Mouse (Mus musculus) heart, embryonic 14.5 days (tissue): Measurements from ENCODE around the gene Sdf4. TPM values are rescaled to one million over a fixed set of nuclear protein-coding genes. Genes with fewer than 3 reads are reported as not detected.

Experiments
- ATAC-seq: fragments of 200-750 bp; cut with Nextera tagmentation; 2 replicates; pipeline ENCODE4 v1.8.0; 2017; ENCODE audit warnings: low read depth, moderate TSS enrichment; ENCODE audit not compliant: insufficient number of reproducible peaks, insufficient read depth, low FRiP score
- H3K27ac ChIP-seq, 2 experiments: fragments of 200-500 bp in 1 of 2; fragments of 300-500 bp in 1 of 2; sonication (generic) in 1 of 2; replicated peaks in 1 of 2; 2 replicates each; pipeline ENCODE4 v1.5.1; 2012 to 2014; ENCODE audit warnings: low read depth in 2 of 2, low read length in 2 of 2, control low read depth in 1 of 2, mild to moderate bottlenecking in 1 of 2, mixed read lengths in 1 of 2; ENCODE audit not compliant: control insufficient read depth in 1 of 2, insufficient read depth in 1 of 2
- H3K27me3 ChIP-seq: fragments of 300-500 bp; sonication (generic); 2 replicates; pipeline ENCODE4 v1.6.1; 2014; ENCODE audit warnings: mild to moderate bottlenecking, low read length, control low read depth; ENCODE audit not compliant: control insufficient read depth, insufficient read depth
- H3K36me3 ChIP-seq: fragments of 300-500 bp; sonication (generic); 2 replicates; pipeline ENCODE4 v1.6.1; 2014; ENCODE audit warnings: mild to moderate bottlenecking, control low read depth, low read length, mixed read lengths; ENCODE audit not compliant: control insufficient read depth, insufficient read depth
- H3K4me1 ChIP-seq, 2 experiments: fragments of 200-500 bp in 1 of 2; fragments of 300-500 bp in 1 of 2; sonication (generic) in 1 of 2; 2 replicates each; pipeline ENCODE4 v1.6.1; 2012 to 2014; ENCODE audit warnings: low read length in 2 of 2, control low read depth in 1 of 2, mixed read lengths in 1 of 2; ENCODE audit not compliant: control insufficient read depth in 2 of 2, insufficient read depth in 2 of 2
- H3K4me2 ChIP-seq: fragments of 300-500 bp; sonication (generic); 2 replicates; pipeline ENCODE4 v1.6.1; 2014; ENCODE audit warnings: mild to moderate bottlenecking, low read length
- H3K4me3 ChIP-seq, 2 experiments: fragments of 200-500 bp in 1 of 2; fragments of 300-500 bp in 1 of 2; sonication (generic) in 1 of 2; 2 replicates each; pipeline ENCODE4 v1.5.1; 2012 to 2014; ENCODE audit warnings: low read length in 2 of 2, mild to moderate bottlenecking in 2 of 2, control low read depth in 1 of 2, low read depth in 1 of 2, moderate library complexity in 1 of 2; ENCODE audit not compliant: control insufficient read depth in 1 of 2, insufficient read depth in 1 of 2
- H3K9ac ChIP-seq: fragments of 300-500 bp; sonication (generic); 2 replicates; pipeline ENCODE4 v1.6.1; 2014; ENCODE audit warnings: mild to moderate bottlenecking, low read length
- H3K9me3 ChIP-seq: fragments of 300-500 bp; sonication (generic); 2 replicates; pipeline ENCODE4 v1.6.1; 2016; ENCODE audit warnings: low read length, control low read depth; ENCODE audit not compliant: control insufficient read depth
- WGBS: fragments of 180-500 bp; shearing (Covaris S2); extraction: QIAGEN DNeasy Blood & Tissue Kit; methylation state at CpG from one replicate; pipeline ENCODE4 v1.1.7; 2014; 5-methylcytosine and 5-hydroxymethylcytosine counted together
- polyA plus RNA-seq: library from polyadenylated mRNA; unstranded; fragments of >200 nt; fragmentation: Nextera tagmentation; extraction: Ambion mirVana; gene quantifications from 2 replicates; pipeline ENCODE4 v1.2.1, GENCODE M21; 2014

Sdf4 gene
- polyA plus RNA-seq, 1 experiment from 2014 or later = 137 TPM

- Histone ChIP-seq H3K4me3 (no peak overlapping the region), H3K36me3 (no peaks in the 10 kb centered on the region), H3K9me3 (0 out of 2 replicates have a peak, but pooled peaks cover 3% of the 10 kb centered on the region), H3K9ac (no peak overlapping the region), H3K4me2 (no peak overlapping the region), H3K4me1 (no peaks in the 10 kb centered on the region), H3K27ac (no peak overlapping the region), H3K27me3 (0 out of 2 replicates have a peak, but pooled peaks cover 9% of the 10 kb centered on the region)
- 71% methylated on average over 12 of the region's 12 CpGs for WGBS
- no peak for ATAC-seq
Observed at GRCm38 (mm10) chr4:155981436-155982082, 11.1 kb upstream of the Sdf4 start.

- H3K4me2 ChIP-seq = no peak overlapping the region
- 22% methylated on average over 2 of the region's 2 CpGs for WGBS
- no peak overlapping the region for H3K9ac ChIP-seq
Observed at GRCm38 (mm10) chr4:155983788-155984187, 8.9 kb upstream of the Sdf4 start.

GRCm38 (mm10) chr4:155991211-155991907 lies 1.3 kb upstream of the Sdf4 start:
- WGBS = 85% methylated on average over 22 of the region's 22 CpGs
- Histone ChIP-seq H3K9me3 (no peaks in the 10 kb centered on the region), H3K27ac (no peak overlapping the region; a peak in 1 of 4 replicates), H3K27me3 (no peaks in the 10 kb centered on the region), H3K9ac (peak overlapping the region; percentile 71), H3K4me3 (peak overlapping the region; percentile 69 to 81), H3K4me1 (peaks cover 7 to 23% of the 10 kb centered on the region in 2 experiments), H3K4me2 (peak overlapping the region; percentile 97), H3K36me3 (peaks cover 6% of the 10 kb centered on the region)
- no peak for ATAC-seq

More at GRCm38 (mm10) chr4:155983788-155984187, 8.9 kb upstream of the Sdf4 start:
- H3K9me3 ChIP-seq = no peaks in the 10 kb centered on the region
- H3K4me3 ChIP-seq = no peak overlapping the region
- ATAC-seq = no peak
- no peaks in the 10 kb centered on the region for H3K36me3 ChIP-seq
- H3K4me1 ChIP-seq = no peaks in the 10 kb centered on the region
- 0 out of 2 replicates have a peak, but pooled peaks cover 9% of the 10 kb centered on the region for H3K27me3 ChIP-seq
- H3K27ac ChIP-seq = no peak overlapping the region

- H3K4me3 ChIP-seq = peak overlapping the region; percentile 69 to 81
- peak overlapping the region; percentile 71 for H3K9ac ChIP-seq
- peaks cover 11% of the 10 kb centered on the region for H3K36me3 ChIP-seq
- H3K9me3 ChIP-seq = no peaks in the 10 kb centered on the region
- no peak for ATAC-seq
- peak overlapping the region; percentile 97 for H3K4me2 ChIP-seq
- 25% methylated on average over 37 of the region's 37 CpGs for WGBS
- H3K27me3 ChIP-seq = no peaks in the 10 kb centered on the region
- H3K4me1 ChIP-seq = peaks cover 7 to 23% of the 10 kb centered on the region in 2 experiments
- peak overlapping the region; percentile 90 to 93; a peak in 3 of 4 replicates for H3K27ac ChIP-seq
Observed at GRCm38 (mm10) chr4:155991908-155992230, 803 bp upstream of the Sdf4 start.

GRCm38 (mm10) chr4:155992906-155993547 lies 355 bp downstream of the Sdf4 start:
- Histone ChIP-seq H3K4me2 (peak overlapping the region; percentile 68), H3K9ac (peak overlapping the region; percentile 86), H3K9me3 (no peaks in the 10 kb centered on the region), H3K4me1 (peaks cover 7 to 23% of the 10 kb centered on the region in 2 experiments), H3K27ac (peak overlapping the region; percentile 92 to 98), H3K4me3 (peak overlapping the region; percentile 81 to 95), H3K27me3 (no peaks in the 10 kb centered on the region), H3K36me3 (peaks cover 23% of the 10 kb centered on the region)
- peak; percentile 87 for ATAC-seq
- WGBS = under 1% methylated on average over 70 of the region's 70 CpGs

- Histone ChIP-seq H3K4me2 (peak overlapping the region; percentile 68), H3K27me3 (no peaks in the 10 kb centered on the region), H3K27ac (peak overlapping the region; percentile 92 to 98), H3K4me3 (peak overlapping the region; percentile 81 to 95), H3K9ac (peak overlapping the region; percentile 86), H3K9me3 (no peaks in the 10 kb centered on the region), H3K4me1 (peaks cover 7 to 23% of the 10 kb centered on the region in 2 experiments), H3K36me3 (peaks cover 28% of the 10 kb centered on the region)
- WGBS = 5% methylated on average over 15 of the region's 15 CpGs
- ATAC-seq = no peak
Observed at GRCm38 (mm10) chr4:155993606-155994005, 934 bp downstream of the Sdf4 start.

GRCm38 (mm10) chr4:156004109-156004508 lies 11.4 kb downstream of the Sdf4 start:
- Histone ChIP-seq H3K27me3 (no peaks in the 10 kb centered on the region), H3K27ac (no peak overlapping the region), H3K4me1 (no peaks in the 10 kb centered on the region), H3K36me3 (peaks cover 94% of the 10 kb centered on the region), H3K9ac (no peak overlapping the region), H3K9me3 (no peaks in the 10 kb centered on the region), H3K4me2 (no peak overlapping the region), H3K4me3 (no peak overlapping the region)
- 88% methylated on average over 3 of the region's 3 CpGs for WGBS
- ATAC-seq = no peak
